Mouse (Mus musculus): ENCODE results near the gene Rhog. TPM values are rescaled to one million over a fixed set of nuclear protein-coding genes. Genes with fewer than 3 reads are reported as not detected.
"Not testable (repeated sequence)": the region's sequence is repeated elsewhere in the genome, so short reads cannot be mapped to it uniquely, and the experiment has no call there.

The Rhog gene
- total RNA-seq (2021) = 53.6 and 63.5 TPM in 2 replicates
- long read RNA-seq, experiment 1, transcript Rhog-201 (2 exons, 1,269 nt) = major isoform, 23 of 27 reads
- long read RNA-seq, experiment 1, partial matches to known transcripts = 0 of 27 reads
- long read RNA-seq, experiment 1, other reads (novel, unspliced or antisense) = 4 of 27 reads
- long read RNA-seq, experiment 2, transcript Rhog-201 (2 exons, 1,269 nt) = major isoform, 11 of 17 reads
- long read RNA-seq, experiment 2, partial matches to known transcripts = 0 of 17 reads
- long read RNA-seq, experiment 2, other reads (novel, unspliced or antisense) = 6 of 17 reads

- DNase-seq = no peak
Observed at GRCm38 (mm10) chr7:102255954-102256353, at the start of gene Rhog. Gene Rhog (minus strand): TSS chr7:102256054.

- DNase-seq = peak; percentile 58
Observed at GRCm38 (mm10) chr7:102305596-102305995, 49.7 kb upstream of the Rhog start.

GRCm38 (mm10) chr7:102302471-102302870 lies 46.6 kb upstream of the Rhog start:
- no peak for DNase-seq

- DNase-seq = no peak
Observed at GRCm38 (mm10) chr7:102300761-102301160, 44.9 kb upstream of the Rhog start.

- DNase-seq = no peak
Observed at GRCm38 (mm10) chr7:102293234-102293633, 37.4 kb upstream of the Rhog start.

GRCm38 (mm10) chr7:102292228-102292627 lies 36.4 kb upstream of the Rhog start:
- DNase-seq = no peak

GRCm38 (mm10) chr7:102289466-102289865 lies 33.6 kb upstream of the Rhog start:
- DNase-seq = no peak

GRCm38 (mm10) chr7:102282261-102282660 lies 26.4 kb upstream of the Rhog start:
- DNase-seq = peak; percentile 20

GRCm38 (mm10) chr7:102281403-102281802 lies 25.5 kb upstream of the Rhog start:
- no peak for DNase-seq

- no peak for DNase-seq
Observed at GRCm38 (mm10) chr7:102272422-102272948, 16.6 kb upstream of the Rhog start.

- no peak for DNase-seq
Observed at GRCm38 (mm10) chr7:102268395-102268748, 12.5 kb upstream of the Rhog start.

- DNase-seq = peak; percentile 84
Observed at GRCm38 (mm10) chr7:102267601-102268394, 11.9 kb upstream of the Rhog start, which contains the start of gene Stim1. Gene Stim1 (plus strand): TSS chr7:102267806.

- DNase-seq = peak; percentile 97
Observed at GRCm38 (mm10) chr7:102267113-102267579, 11.3 kb upstream of the Rhog start.

- no peak for DNase-seq
Observed at GRCm38 (mm10) chr7:102266401-102267042, 10.7 kb upstream of the Rhog start.

- not testable (repeated sequence) for DNase-seq
Observed at GRCm38 (mm10) chr7:102266021-102266400, 10.2 kb upstream of the Rhog start.

GRCm38 (mm10) chr7:102263020-102263419 lies 7.2 kb upstream of the Rhog start:
- DNase-seq = no peak

- no peak for DNase-seq
Observed at GRCm38 (mm10) chr7:102260518-102260917, 4.7 kb upstream of the Rhog start.

GRCm38 (mm10) chr7:102259716-102260479 lies 4.0 kb upstream of the Rhog start:
- no peak for DNase-seq

GRCm38 (mm10) chr7:102258753-102259152 lies 2.9 kb upstream of the Rhog start:
- no peak for DNase-seq

- peak; percentile 91 for DNase-seq
Observed at GRCm38 (mm10) chr7:102258189-102258588, 2.3 kb upstream of the Rhog start.

- DNase-seq = no peak
Observed at GRCm38 (mm10) chr7:102256636-102257035, 782 bp upstream of the Rhog start.

GRCm38 (mm10) chr7:102253631-102254030 lies 2.2 kb downstream of the Rhog start:
- no peak for DNase-seq

Data from adrenal gland, postnatal 14 days (tissue).